Mouse (Mus musculus) kidney, adult 2 months (tissue): ENCODE results near the gene Phkb. TPM values are rescaled to one million over a fixed set of nuclear protein-coding genes. Genes with fewer than 3 reads are reported as not detected.
"Not testable (repeated sequence)": the region's sequence is repeated elsewhere in the genome, so short reads cannot be mapped to it uniquely, and the experiment has no call there.

Source experiments
- DNase-seq: peaks from one replicate; pipeline ENCODE4 v3.0.0; 2021
- H3K27ac ChIP-seq: fragments of 200-500 bp; 2 replicates; pipeline ENCODE4 v1.5.1; 2012; ENCODE audit warnings: low read depth, low read length, control low read depth, inconsistent platforms; ENCODE audit not compliant: insufficient read depth
- H3K27me3 ChIP-seq: fragments of 200-500 bp; replicated peaks from 2 replicates; pipeline ENCODE4 v1.6.1; 2012; ENCODE audit warnings: mild to moderate bottlenecking, moderate library complexity, low read length, inconsistent platforms; ENCODE audit not compliant: control insufficient read depth, insufficient read depth
- H3K36me3 ChIP-seq: fragments of 200-500 bp; 2 replicates; pipeline ENCODE4 v1.6.1; 2012; ENCODE audit warnings: mild to moderate bottlenecking, moderate library complexity, low read length, inconsistent platforms; ENCODE audit not compliant: control insufficient read depth, insufficient read depth
- H3K4me1 ChIP-seq: fragments of 200-500 bp; 2 replicates; pipeline ENCODE4 v1.6.1; 2011; ENCODE audit warnings: low read length; ENCODE audit not compliant: control insufficient read depth, insufficient read depth
- H3K4me3 ChIP-seq: fragments of 200-500 bp; 2 replicates; pipeline ENCODE4 v1.5.1; 2011; ENCODE audit warnings: mild to moderate bottlenecking, low read depth, low read length, control low read depth; ENCODE audit not compliant: insufficient read depth
- CTCF ChIP-seq: fragments of 200-500 bp; conservative IDR thresholded peaks from 2 replicates; pipeline ENCODE4 v1.5.1; 2011; ENCODE audit warnings: low read depth, mild to moderate bottlenecking, control low read depth, low read length, moderate library complexity, mixed read lengths; ENCODE audit not compliant: insufficient read depth, insufficient read length
- POLR2A ChIP-seq: fragments of 200-500 bp; IDR thresholded peaks from one replicate; pipeline ENCODE4 v1.6.1; 2011; ENCODE audit warnings: low read depth, low read length, control low read depth
- WGBS: fragments of 180-500 bp; shearing (Covaris S2); methylation state at CpG from one replicate; pipeline ENCODE4 v1.1.7; 2018; 5-methylcytosine and 5-hydroxymethylcytosine counted together
- polyA plus RNA-seq: library from polyadenylated mRNA; depleted of rRNA; stranded (reverse); fragments of >200 nt; gene quantifications from 2 replicates; pipeline ENCODE4 v1.2.3, GENCODE M21; 2012

Phkb gene
- polyA plus RNA-seq, 1 experiment, result 14.8 TPM

DNA sequence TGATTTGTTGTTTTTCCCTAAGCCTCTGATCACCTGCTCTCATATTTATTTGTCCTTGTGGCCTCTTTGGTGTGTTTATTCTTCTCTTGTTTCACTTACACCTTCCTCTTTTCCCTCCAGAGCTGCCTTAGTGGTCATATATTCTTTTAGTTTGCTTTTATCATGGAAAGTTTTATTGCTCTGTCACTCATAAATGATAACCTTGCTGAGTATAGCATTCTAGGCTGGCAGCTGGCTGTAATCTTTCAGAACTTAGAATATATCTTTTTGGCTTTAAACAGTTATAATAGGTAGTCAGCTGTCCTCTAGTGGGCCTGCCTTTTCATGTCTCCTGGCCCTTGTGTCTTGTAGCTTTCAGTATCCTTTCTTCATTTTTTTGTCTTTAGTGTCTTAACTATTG lies 5.1 kb downstream of the Phkb start:
- no peaks in the 10 kb centered on the region; the same call in 1 of the 2 replicates for H3K4me1 ChIP-seq
- DNase-seq, result no peak
- no peak overlapping the region for H3K27ac ChIP-seq
- no peaks in the 10 kb centered on the region; the same call in 1 of the 2 replicates for H3K36me3 ChIP-seq
- TF ChIP-seq POLR2A (no peak), CTCF (no peak)
- no peaks in the 10 kb centered on the region for H3K27me3 ChIP-seq
- no peak overlapping the region for H3K4me3 ChIP-seq

DNA sequence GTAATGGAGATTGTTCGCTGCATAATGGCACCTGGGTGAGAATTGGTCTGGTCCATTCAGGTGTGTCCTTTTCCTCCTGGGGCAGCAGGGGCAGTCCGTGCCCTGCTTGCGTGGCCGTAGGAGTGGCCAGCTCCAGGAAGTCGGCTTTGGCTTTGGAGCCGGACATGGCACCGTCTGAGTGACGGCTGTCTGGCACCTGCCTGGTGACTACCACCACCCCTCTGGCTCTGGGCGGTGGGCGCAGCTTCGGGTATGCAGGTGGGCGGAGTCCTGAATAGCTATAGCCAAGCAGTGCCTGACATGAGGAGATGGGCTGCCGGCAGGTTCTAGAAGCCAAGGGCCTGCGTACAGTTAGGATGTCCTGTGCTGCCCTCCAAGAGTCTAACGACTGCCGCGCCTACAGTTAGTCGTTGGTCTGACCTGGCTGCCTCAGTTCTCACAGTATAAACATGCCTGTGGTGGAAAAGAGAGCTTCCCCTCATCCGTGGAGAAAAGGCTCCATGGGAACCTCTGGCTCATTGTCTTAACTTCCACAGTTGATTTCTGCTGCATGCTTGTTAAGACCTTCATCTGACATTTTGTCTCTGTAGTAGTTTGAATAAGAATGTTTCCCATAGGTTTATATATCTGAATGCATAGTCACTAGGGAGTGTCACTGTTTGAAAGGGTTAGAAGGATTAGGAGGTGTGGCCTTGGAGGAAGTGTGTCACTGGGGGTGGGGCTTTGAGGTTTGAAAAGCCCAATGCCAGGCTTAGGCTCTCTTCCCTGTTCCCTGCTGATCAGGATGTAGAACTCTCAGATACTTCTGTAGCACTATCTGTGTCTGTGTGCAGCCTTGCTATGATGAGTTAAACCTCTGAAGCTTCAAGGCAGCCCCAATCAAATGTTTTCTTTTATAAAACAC lies 13.7 kb downstream of the Phkb start:
- Histone ChIP-seq H3K36me3 (no peaks in the 10 kb centered on the region), H3K4me1 (no peaks in the 10 kb centered on the region), H3K27me3 (no peaks in the 10 kb centered on the region), H3K4me3 (no peak overlapping the region), H3K27ac (no peak overlapping the region)
- no peak for DNase-seq
- TF ChIP-seq POLR2A (no peak), CTCF (no peak)
- WGBS, result 86% methylated on average over 19 of the region's 19 CpGs

DNA sequence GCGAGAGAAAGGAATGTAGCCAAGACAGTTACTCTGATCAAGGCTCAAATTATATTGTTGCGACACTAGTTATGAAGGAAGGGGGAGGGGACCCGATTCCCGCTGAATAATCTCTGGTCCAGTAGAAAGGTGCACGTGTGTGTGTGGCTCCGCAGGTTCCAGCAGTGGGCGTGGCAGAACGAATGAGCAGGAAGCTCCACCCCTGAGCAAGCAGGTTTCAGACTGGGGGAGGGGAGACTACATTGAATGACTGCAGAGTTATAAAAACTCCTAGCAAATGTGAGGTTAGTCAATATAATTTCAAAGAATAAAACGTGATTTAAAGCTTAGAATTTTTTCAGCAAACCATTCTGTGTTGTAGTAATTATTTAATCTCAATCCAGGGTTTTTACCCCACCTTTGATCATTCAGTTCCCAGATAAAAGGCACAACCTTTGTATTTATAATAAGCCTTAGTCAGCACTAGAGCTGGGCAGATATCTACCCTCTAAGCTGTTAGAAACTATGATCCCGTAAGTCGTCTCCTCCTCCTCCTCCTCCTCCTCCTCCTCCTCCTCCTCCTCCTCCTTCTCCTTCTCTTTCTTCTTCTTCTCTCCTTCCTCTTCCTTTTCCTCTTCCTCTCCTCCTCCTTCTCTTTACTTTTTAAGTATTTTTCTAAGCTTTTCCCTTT lies 16.6 kb downstream of the Phkb start:
- not testable (repeated sequence) for H3K27ac ChIP-seq, H3K4me3 ChIP-seq, H3K4me1 ChIP-seq, DNase-seq, H3K36me3 ChIP-seq, H3K27me3 ChIP-seq
- WGBS, result 45% methylated on average over 11 of the region's 11 CpGs

DNA sequence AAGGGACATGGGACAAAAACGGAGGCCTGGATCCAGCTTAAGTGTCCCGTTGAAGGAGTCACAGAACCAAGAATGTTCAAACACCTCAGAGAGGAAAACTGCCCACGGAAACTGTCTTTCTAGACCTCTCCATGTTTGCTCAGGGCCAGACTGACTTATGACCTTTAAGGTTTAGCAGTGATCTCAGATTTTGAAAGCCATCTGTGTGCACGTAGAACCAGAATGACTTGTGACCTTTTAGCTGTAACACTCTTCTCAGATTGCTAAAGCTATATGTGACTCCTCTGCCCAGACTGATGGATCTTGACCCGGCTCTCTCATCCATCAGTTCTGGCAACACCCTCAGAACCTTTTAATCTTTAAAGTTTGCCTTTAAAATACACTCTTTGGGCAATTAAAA lies 19.9 kb downstream of the Phkb start:
- WGBS, result 59% methylated on average over 5 of the region's 5 CpGs
- Histone ChIP-seq H3K27ac (no peak overlapping the region), H3K4me3 (no peak overlapping the region), H3K36me3 (no peaks in the 10 kb centered on the region), H3K4me1 (no peaks in the 10 kb centered on the region), H3K27me3 (no peaks in the 10 kb centered on the region)
- no peak for DNase-seq
- TF ChIP-seq CTCF (no peak), POLR2A (no peak)

DNA sequence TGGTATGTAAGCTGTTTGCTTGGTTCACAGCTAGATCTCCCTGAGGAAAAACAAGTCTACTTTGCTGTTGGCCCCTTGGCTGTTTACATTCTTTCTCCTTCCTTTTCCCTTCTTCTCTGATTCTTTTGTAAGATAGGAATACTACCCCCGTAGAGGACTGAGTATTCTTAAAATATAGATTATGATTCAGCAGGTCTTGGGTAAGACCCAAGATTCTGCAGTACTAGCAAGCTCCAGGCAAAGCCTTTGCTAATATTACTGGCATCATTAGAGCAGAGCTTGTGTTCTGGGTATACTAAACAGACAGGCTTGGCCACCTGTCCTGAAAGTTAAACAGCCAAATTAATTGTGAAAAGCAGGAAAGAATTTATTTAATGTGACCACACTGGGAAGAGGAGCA lies 21.6 kb downstream of the Phkb start:
- Histone ChIP-seq H3K4me1 (no peaks in the 10 kb centered on the region), H3K4me3 (no peak overlapping the region), H3K36me3 (no peaks in the 10 kb centered on the region), H3K27me3 (no peaks in the 10 kb centered on the region), H3K27ac (no peak overlapping the region)
- WGBS, result 64% methylated on average over 1 of the region's 1 CpGs
- TF ChIP-seq POLR2A (no peak), CTCF (no peak)
- DNase-seq, result no peak

DNA sequence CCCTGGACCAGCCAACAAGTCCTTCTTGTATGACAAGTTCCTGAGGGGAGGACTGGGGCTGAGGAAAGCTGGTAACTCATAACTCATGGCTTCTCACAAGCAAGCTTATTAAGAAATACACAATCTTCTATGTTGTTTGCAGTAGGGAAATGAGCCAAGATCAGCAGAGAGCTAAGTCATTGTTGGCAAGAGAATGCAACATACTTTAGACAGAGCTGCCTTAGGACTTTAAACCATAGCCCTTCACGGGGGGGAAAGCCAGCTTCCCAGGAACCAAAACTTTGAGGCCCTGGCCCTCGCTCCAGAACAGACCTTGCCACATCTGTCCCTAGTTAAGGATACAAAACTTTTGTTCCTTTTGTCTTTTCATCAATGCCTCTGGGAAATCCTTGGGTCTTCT lies 30.9 kb downstream of the Phkb start:
- 29% methylated on average over 2 of the region's 2 CpGs for WGBS
- peaks cover 7% of the 10 kb centered on the region; the same call in 1 of the 2 replicates for H3K4me1 ChIP-seq
- no peaks in the 10 kb centered on the region for H3K27me3 ChIP-seq
- peak; percentile 87 for DNase-seq
- no peaks in the 10 kb centered on the region for H3K36me3 ChIP-seq
- TF ChIP-seq POLR2A (no peak), CTCF (no peak)
- peak overlapping the region; percentile 63 for H3K27ac ChIP-seq
- H3K4me3 ChIP-seq, result no peak overlapping the region

DNA sequence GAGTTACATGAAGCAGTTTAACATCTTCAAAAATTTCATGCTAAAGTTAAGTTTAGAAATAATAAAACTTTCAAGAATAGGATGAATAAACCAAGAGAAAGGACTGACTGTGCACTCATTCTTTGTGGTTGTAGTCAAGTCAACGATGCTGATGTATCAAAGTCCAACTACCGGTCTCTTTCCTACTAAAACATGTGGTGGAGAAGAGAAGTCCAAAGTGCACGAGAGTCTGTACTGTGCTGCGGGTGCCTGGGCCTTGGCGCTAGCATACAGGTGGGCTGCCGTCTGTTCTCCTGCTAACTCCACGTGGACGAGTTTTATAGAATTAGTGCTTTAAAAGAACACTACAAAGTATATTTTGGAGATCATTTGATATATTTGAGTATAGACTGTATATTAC lies 37.2 kb downstream of the Phkb start:
- peak; percentile 76 for DNase-seq
- Histone ChIP-seq H3K36me3 (peaks cover 9% of the 10 kb centered on the region), H3K27me3 (no peaks in the 10 kb centered on the region), H3K4me1 (no peaks in the 10 kb centered on the region), H3K4me3 (no peak overlapping the region), H3K27ac (no peak overlapping the region)
- WGBS, result 69% methylated on average over 8 of the region's 8 CpGs
- TF ChIP-seq POLR2A (no peak), CTCF (no peak)
